Mouse (Mus musculus): ENCODE results near the gene Lbx1. TPM values are rescaled to one million over a fixed set of nuclear protein-coding genes. Genes with fewer than 3 reads are reported as not detected.

Gene Lbx1
- polyA plus RNA-seq, 1 experiment from 2014 or later = 3.9 TPM

GRCm38 (mm10) chr19:45242348-45243263 is 7.0 kb upstream of the Lbx1 start:
- peak overlapping the region; percentile 47 for H3K27ac ChIP-seq
- H3K4me3 ChIP-seq = peak overlapping the region; percentile 27
- H3K9me3 ChIP-seq (replicated peaks) = no peaks in the 10 kb centered on the region
- peaks cover 18% of the 10 kb centered on the region for H3K4me1 ChIP-seq
- H3K36me3 ChIP-seq = no peaks in the 10 kb centered on the region
- peaks cover 95% of the 10 kb centered on the region for H3K27me3 ChIP-seq (ENCODE audit: low read depth, poor library complexity, severe bottlenecking)
- under 1% methylated on average over 23 of the region's 23 CpGs for WGBS
- DNase-seq (ENCODE audit: low spot score) = peak; percentile 67

- 7% methylated on average over 4 of the region's 4 CpGs for WGBS
Observed at GRCm38 (mm10) chr19:45242017-45242347, 6.4 kb upstream of the Lbx1 start.

DNA sequence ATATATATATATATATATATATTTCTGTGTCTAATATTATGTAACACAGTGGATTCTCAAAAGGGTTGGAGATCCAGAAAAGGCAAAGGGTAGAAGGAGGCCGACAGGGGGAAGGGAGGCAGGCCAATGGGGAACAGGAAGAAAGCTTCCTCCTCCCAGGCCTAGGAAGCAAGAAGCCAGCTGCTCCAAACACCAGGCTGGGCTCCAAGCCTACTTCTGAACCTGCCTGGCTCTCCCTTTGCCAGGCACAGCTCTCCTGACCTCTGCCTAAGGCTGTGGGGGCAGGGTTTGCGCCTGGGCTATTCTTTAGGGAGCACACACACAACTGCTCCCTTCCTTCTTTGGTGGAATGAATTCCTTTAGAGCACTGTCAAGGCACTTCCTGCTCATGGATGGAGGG is 4.4 kb upstream of the Lbx1 start:
- Histone ChIP-seq H3K27me3 (ENCODE audit: low read depth, poor library complexity, severe bottlenecking) (peaks cover 100% of the 10 kb centered on the region), H3K4me1 (peaks cover 44% of the 10 kb centered on the region), H3K27ac (no peak overlapping the region), H3K36me3 (no peaks in the 10 kb centered on the region), H3K9me3 (replicated peaks) (no peaks in the 10 kb centered on the region), H3K4me3 (no peak overlapping the region)
- 7% methylated on average over 2 of the region's 2 CpGs for WGBS
- DNase-seq (ENCODE audit: low spot score) = no peak

More at GRCm38 (mm10) chr19:45242017-45242347, 6.4 kb upstream of the Lbx1 start:
- Histone ChIP-seq H3K27me3 (ENCODE audit: low read depth, poor library complexity, severe bottlenecking) (peaks cover 100% of the 10 kb centered on the region), H3K4me1 (peaks cover 24% of the 10 kb centered on the region), H3K9me3 (replicated peaks) (no peaks in the 10 kb centered on the region), H3K27ac (no peak overlapping the region), H3K36me3 (no peaks in the 10 kb centered on the region), H3K4me3 (no peak overlapping the region)
- peak; percentile 55 for DNase-seq (ENCODE audit: low spot score)

GRCm38 (mm10) chr19:45239191-45239590 is 3.6 kb upstream of the Lbx1 start:
- peaks cover 49% of the 10 kb centered on the region for H3K4me1 ChIP-seq
- no peak overlapping the region for H3K4me3 ChIP-seq
- DNase-seq (ENCODE audit: low spot score) = no peak
- WGBS = 11% methylated on average over 1 of the region's 1 CpGs
- no peaks in the 10 kb centered on the region for H3K36me3 ChIP-seq
- peaks cover 100% of the 10 kb centered on the region for H3K27me3 ChIP-seq (ENCODE audit: low read depth, poor library complexity, severe bottlenecking)
- no peak overlapping the region for H3K27ac ChIP-seq
- H3K9me3 ChIP-seq (replicated peaks) = no peaks in the 10 kb centered on the region

DNA sequence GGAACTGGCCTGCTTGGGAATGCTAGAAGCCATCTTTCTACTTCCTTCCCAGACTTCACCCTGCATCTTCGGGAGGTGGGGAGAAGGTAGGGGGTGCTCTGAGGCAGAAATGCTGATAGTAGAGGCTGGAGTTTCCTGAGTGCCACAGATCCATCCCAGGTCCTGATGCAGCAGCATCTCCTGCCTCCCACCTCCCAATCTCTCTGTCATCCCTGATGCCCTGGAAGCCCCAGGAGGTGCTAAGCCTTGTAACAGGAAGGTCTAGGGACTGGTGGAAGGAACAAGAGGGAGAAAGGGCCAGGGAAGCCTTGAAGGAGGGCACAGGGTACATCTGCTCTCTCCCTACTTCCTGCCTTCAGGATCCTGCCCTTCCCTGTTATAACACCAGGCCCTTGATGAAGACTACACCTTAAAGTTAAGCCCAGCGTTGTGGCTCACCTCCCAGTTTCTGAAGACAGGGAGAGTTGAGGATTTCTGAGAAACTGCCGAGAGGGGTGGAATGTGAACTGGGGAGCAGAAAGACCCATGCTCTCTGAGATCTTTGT is 2.1 kb upstream of the Lbx1 start:
- no peaks in the 10 kb centered on the region for H3K36me3 ChIP-seq
- H3K4me3 ChIP-seq = peak overlapping the region; percentile 49
- peaks cover 51% of the 10 kb centered on the region for H3K4me1 ChIP-seq
- H3K9me3 ChIP-seq (replicated peaks) = no peaks in the 10 kb centered on the region
- H3K27ac ChIP-seq = no peak overlapping the region
- peaks cover 100% of the 10 kb centered on the region for H3K27me3 ChIP-seq (ENCODE audit: low read depth, poor library complexity, severe bottlenecking)
- 6% methylated on average over 3 of the region's 3 CpGs for WGBS
- peak; percentile 34 for DNase-seq (ENCODE audit: low spot score)

GRCm38 (mm10) chr19:45237099-45237498 is 1.5 kb upstream of the Lbx1 start:
- H3K36me3 ChIP-seq = no peaks in the 10 kb centered on the region
- no peaks in the 10 kb centered on the region for H3K9me3 ChIP-seq (replicated peaks)
- H3K27me3 ChIP-seq (ENCODE audit: low read depth, poor library complexity, severe bottlenecking) = peaks cover 100% of the 10 kb centered on the region
- H3K4me1 ChIP-seq = peaks cover 45% of the 10 kb centered on the region
- peak overlapping the region; percentile 49 for H3K4me3 ChIP-seq
- DNase-seq (ENCODE audit: low spot score) = peak; percentile 38
- under 1% methylated on average over 8 of the region's 8 CpGs for WGBS
- 0 out of 2 replicates have a peak overlapping the region, but pooled peaks have one; percentile 67 for H3K27ac ChIP-seq

GRCm38 (mm10) chr19:45236363-45236942 is 841 bp upstream of the Lbx1 start:
- WGBS = under 1% methylated on average over 39 of the region's 39 CpGs
- H3K4me3 ChIP-seq = peak overlapping the region; percentile 49
- H3K9me3 ChIP-seq (replicated peaks) = no peaks in the 10 kb centered on the region
- H3K36me3 ChIP-seq = no peaks in the 10 kb centered on the region
- DNase-seq (ENCODE audit: low spot score) = peak; percentile 82
- peaks cover 100% of the 10 kb centered on the region for H3K27me3 ChIP-seq (ENCODE audit: low read depth, poor library complexity, severe bottlenecking)
- H3K4me1 ChIP-seq = peaks cover 48% of the 10 kb centered on the region
- peak overlapping the region; percentile 67 for H3K27ac ChIP-seq

GRCm38 (mm10) chr19:45235331-45235741 is 276 bp downstream of the Lbx1 start:
- Histone ChIP-seq H3K27ac (peak overlapping the region; percentile 82), H3K9me3 (replicated peaks) (no peaks in the 10 kb centered on the region), H3K36me3 (no peaks in the 10 kb centered on the region), H3K4me1 (peaks cover 55% of the 10 kb centered on the region), H3K27me3 (ENCODE audit: low read depth, poor library complexity, severe bottlenecking) (peaks cover 100% of the 10 kb centered on the region), H3K4me3 (peak overlapping the region; percentile 49)
- WGBS = 0% methylated on average over 53 of the region's 53 CpGs
- peak; percentile 70 for DNase-seq (ENCODE audit: low spot score)

DNA sequence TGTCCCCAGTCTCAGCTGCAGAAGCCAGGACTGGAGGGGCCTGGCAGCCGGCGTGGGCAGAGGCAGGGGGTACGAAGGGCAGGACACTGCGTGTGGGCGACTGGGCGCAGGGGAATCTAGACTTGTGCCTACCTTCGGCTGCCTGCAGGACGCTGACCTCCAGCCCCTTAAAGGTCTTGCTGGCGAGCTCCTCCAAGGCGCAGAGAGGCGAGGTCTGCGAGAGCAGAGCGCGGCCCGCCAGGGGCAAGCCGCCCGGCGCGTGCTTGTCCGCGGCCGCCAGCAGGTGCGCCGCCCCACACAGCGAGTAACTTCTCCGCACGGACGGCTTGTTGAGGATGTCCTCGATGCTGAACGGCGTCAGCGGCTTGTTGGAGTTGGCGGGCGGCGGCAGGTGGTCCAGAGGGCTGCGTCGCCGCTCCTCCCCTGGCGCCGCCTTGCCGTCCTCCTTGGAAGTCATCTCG is 811 bp downstream of the Lbx1 start:
- Histone ChIP-seq H3K4me3 (peak overlapping the region; percentile 49), H3K9me3 (replicated peaks) (no peaks in the 10 kb centered on the region), H3K36me3 (no peaks in the 10 kb centered on the region), H3K27ac (peak overlapping the region; percentile 82), H3K4me1 (peaks cover 55% of the 10 kb centered on the region), H3K27me3 (ENCODE audit: low read depth, poor library complexity, severe bottlenecking) (peaks cover 100% of the 10 kb centered on the region)
- WGBS = under 1% methylated on average over 42 of the region's 42 CpGs
- peak; percentile 77 for DNase-seq (ENCODE audit: low spot score)

DNA sequence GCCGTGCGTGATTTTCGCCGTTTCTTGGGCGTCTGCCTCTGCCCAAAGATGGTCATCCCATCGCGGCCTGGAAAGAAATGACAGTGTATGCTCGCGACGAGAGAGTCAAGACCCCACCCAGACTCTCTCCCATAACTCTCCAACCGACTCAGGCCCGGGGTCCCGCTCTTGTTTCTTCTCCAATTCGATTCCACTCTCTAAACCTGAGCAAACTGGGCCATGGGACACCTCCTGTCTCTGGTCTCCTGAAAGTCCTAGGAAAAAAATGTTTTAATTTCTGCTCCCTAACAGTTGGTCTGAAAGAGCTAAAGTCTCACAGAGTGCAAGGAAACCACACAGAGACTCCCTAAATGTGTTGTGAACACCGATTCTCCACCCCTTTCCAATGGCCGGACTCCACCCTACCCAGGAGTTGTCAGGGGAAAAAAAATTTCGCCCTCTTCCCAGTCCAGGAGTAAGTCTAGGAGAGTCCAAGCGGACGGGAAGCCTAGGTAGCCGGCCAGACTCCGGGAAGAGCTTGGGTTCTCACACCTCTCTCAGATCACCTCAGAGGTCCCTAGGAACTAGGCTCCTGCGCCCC is 1.3 kb downstream of the Lbx1 start:
- peak overlapping the region; percentile 82 for H3K27ac ChIP-seq

GRCm38 (mm10) chr19:45233496-45234127 is 2.0 kb downstream of the Lbx1 start:
- Histone ChIP-seq H3K9me3 (replicated peaks) (no peaks in the 10 kb centered on the region), H3K4me3 (peak overlapping the region; percentile 49), H3K4me1 (peaks cover 64% of the 10 kb centered on the region), H3K36me3 (no peaks in the 10 kb centered on the region), H3K27me3 (ENCODE audit: low read depth, poor library complexity, severe bottlenecking) (peaks cover 100% of the 10 kb centered on the region), H3K27ac (peak overlapping the region; percentile 82)
- DNase-seq (ENCODE audit: low spot score) = peak; percentile 72
- under 1% methylated on average over 60 of the region's 60 CpGs for WGBS

More for the DNA sequence above, 1.3 kb downstream of the Lbx1 start:
- peaks cover 100% of the 10 kb centered on the region for H3K27me3 ChIP-seq (ENCODE audit: low read depth, poor library complexity, severe bottlenecking)
- 2% methylated on average over 22 of the region's 22 CpGs for WGBS
- no peaks in the 10 kb centered on the region for H3K9me3 ChIP-seq (replicated peaks)
- no peaks in the 10 kb centered on the region for H3K36me3 ChIP-seq
- DNase-seq (ENCODE audit: low spot score) = no peak
- H3K4me1 ChIP-seq = peaks cover 60% of the 10 kb centered on the region
- peak overlapping the region; percentile 49 for H3K4me3 ChIP-seq
